Mouse (Mus musculus): ENCODE measurements around the gene Fam32a. TPM values are rescaled to one million over a fixed set of nuclear protein-coding genes. Genes with fewer than 3 reads are reported as not detected.

Gene Fam32a
- polyA plus RNA-seq, 2 experiments = 56.4 to 58.9 TPM

- DNase-seq (ENCODE audit: low spot score) = no peak
- H3K9ac ChIP-seq (ENCODE audit: low read depth, low read length, severe bottlenecking) = no peak overlapping the region
- H3K4me2 ChIP-seq (replicated peaks; ENCODE audit: low read depth, low read length, severe bottlenecking) = no peak overlapping the region
- no peaks in the 10 kb centered on the region for H3K4me1 ChIP-seq (ENCODE audit: control insufficient read depth, insufficient read depth, low read length)
- no peak for ATAC-seq (ENCODE audit: low FRiP score, low read depth)
- no peaks in the 10 kb centered on the region for H3K36me3 ChIP-seq (ENCODE audit: control insufficient read depth, insufficient read depth, low read length)
- H3K27ac ChIP-seq (replicated peaks; ENCODE audit: low read depth, low read length) = no peak overlapping the region
- no peak overlapping the region for H3K4me3 ChIP-seq (replicated peaks; ENCODE audit: low read length)
- H3K27me3 ChIP-seq (ENCODE audit: control insufficient read depth, insufficient read depth, low read length) = no peaks in the 10 kb centered on the region
- WGBS = 73% methylated on average over 4 of the region's 4 CpGs
- no peak for TF ChIP-seq POLR2A (IDR thresholded peaks at IDR 0.05; ENCODE audit: borderline replicate concordance, extremely low read depth, insufficient read depth, insufficient read length)
- H3K9me3 ChIP-seq (ENCODE audit: control insufficient read depth, low read length) = no peaks in the 10 kb centered on the region
Measured at GRCm38 (mm10) chr8:72210222-72210621, 9.3 kb upstream of the Fam32a start.

- H3K4me3 ChIP-seq (replicated peaks; ENCODE audit: low read length) = no peak overlapping the region
- no peaks in the 10 kb centered on the region for H3K9me3 ChIP-seq (ENCODE audit: control insufficient read depth, low read length)
- H3K9ac ChIP-seq (ENCODE audit: low read depth, low read length, severe bottlenecking) = no peak overlapping the region
- H3K27ac ChIP-seq (replicated peaks; ENCODE audit: low read depth, low read length) = no peak overlapping the region
- H3K27me3 ChIP-seq (ENCODE audit: control insufficient read depth, insufficient read depth, low read length) = no peaks in the 10 kb centered on the region
- DNase-seq (ENCODE audit: low spot score) (no peak), ATAC-seq (ENCODE audit: low FRiP score, low read depth) (no peak)
- H3K4me2 ChIP-seq (replicated peaks; ENCODE audit: low read depth, low read length, severe bottlenecking) = no peak overlapping the region
- WGBS = 47% methylated on average over 2 of the region's 2 CpGs
- H3K36me3 ChIP-seq (ENCODE audit: control insufficient read depth, insufficient read depth, low read length) = no peaks in the 10 kb centered on the region
- TF ChIP-seq POLR2A (IDR thresholded peaks at IDR 0.05; ENCODE audit: borderline replicate concordance, extremely low read depth, insufficient read depth, insufficient read length) = no peak
- no peaks in the 10 kb centered on the region for H3K4me1 ChIP-seq (ENCODE audit: control insufficient read depth, insufficient read depth, low read length)
Measured at GRCm38 (mm10) chr8:72210710-72211109, 8.8 kb upstream of the Fam32a start.

GRCm38 (mm10) chr8:72211846-72212245 lies 7.7 kb upstream of the Fam32a start:
- no peaks in the 10 kb centered on the region for H3K36me3 ChIP-seq (ENCODE audit: control insufficient read depth, insufficient read depth, low read length)
- H3K9me3 ChIP-seq (ENCODE audit: control insufficient read depth, low read length) = no peaks in the 10 kb centered on the region
- no peaks in the 10 kb centered on the region for H3K4me1 ChIP-seq (ENCODE audit: control insufficient read depth, insufficient read depth, low read length)
- no peak for DNase-seq (ENCODE audit: low spot score)
- no peak for TF ChIP-seq POLR2A (IDR thresholded peaks at IDR 0.05; ENCODE audit: borderline replicate concordance, extremely low read depth, insufficient read depth, insufficient read length)
- H3K9ac ChIP-seq (ENCODE audit: low read depth, low read length, severe bottlenecking) = no peak overlapping the region
- no peak overlapping the region for H3K27ac ChIP-seq (replicated peaks; ENCODE audit: low read depth, low read length)
- WGBS = 81% methylated on average over 1 of the region's 1 CpGs
- H3K4me3 ChIP-seq (replicated peaks; ENCODE audit: low read length) = no peak overlapping the region
- no peak for ATAC-seq (ENCODE audit: low FRiP score, low read depth)
- H3K27me3 ChIP-seq (ENCODE audit: control insufficient read depth, insufficient read depth, low read length) = no peaks in the 10 kb centered on the region
- no peak overlapping the region for H3K4me2 ChIP-seq (replicated peaks; ENCODE audit: low read depth, low read length, severe bottlenecking)

- Histone ChIP-seq H3K27ac (replicated peaks; ENCODE audit: low read depth, low read length) (no peak within 1 kb of the TSS), H3K9me3 (ENCODE audit: control insufficient read depth, low read length) (no peaks in the 10 kb centered on the region), H3K4me2 (replicated peaks; ENCODE audit: low read depth, low read length, severe bottlenecking) (no peak within 1 kb of the TSS), H3K27me3 (ENCODE audit: control insufficient read depth, insufficient read depth, low read length) (no peaks in the 10 kb centered on the region), H3K4me3 (replicated peaks; ENCODE audit: low read length) (no peak within 1 kb of the TSS), H3K9ac (ENCODE audit: low read depth, low read length, severe bottlenecking) (no peak within 1 kb of the TSS), H3K36me3 (ENCODE audit: control insufficient read depth, insufficient read depth, low read length) (no peaks in the 10 kb centered on the region), H3K4me1 (ENCODE audit: control insufficient read depth, insufficient read depth, low read length) (no peaks in the 10 kb centered on the region)
- ATAC-seq (ENCODE audit: low FRiP score, low read depth) = no peak
- WGBS = 48% methylated on average over 4 of the region's 4 CpGs
- no peak for DNase-seq (ENCODE audit: low spot score)
- no peak for TF ChIP-seq POLR2A (IDR thresholded peaks at IDR 0.05; ENCODE audit: borderline replicate concordance, extremely low read depth, insufficient read depth, insufficient read length)
Measured at GRCm38 (mm10) chr8:72212751-72213150, 6.8 kb upstream of the Fam32a start, which contains the start of gene Cib3. Cib3 (minus strand) TSS chr8:72212837.

GRCm38 (mm10) chr8:72213536-72213935 lies 6.0 kb upstream of the Fam32a start, which contains the start of gene Gm11034:
Gm11034 (minus strand) TSS chr8:72213636.
- no peak within 1 kb of the TSS for H3K4me3 ChIP-seq (replicated peaks; ENCODE audit: low read length)
- no peak within 1 kb of the TSS for H3K4me2 ChIP-seq (replicated peaks; ENCODE audit: low read depth, low read length, severe bottlenecking)
- TF ChIP-seq POLR2A (IDR thresholded peaks at IDR 0.05; ENCODE audit: borderline replicate concordance, extremely low read depth, insufficient read depth, insufficient read length) = no peak
- no peak within 1 kb of the TSS for H3K27ac ChIP-seq (replicated peaks; ENCODE audit: low read depth, low read length)
- no peaks in the 10 kb centered on the region for H3K36me3 ChIP-seq (ENCODE audit: control insufficient read depth, insufficient read depth, low read length)
- ATAC-seq (ENCODE audit: low FRiP score, low read depth) (no peak), DNase-seq (ENCODE audit: low spot score) (no peak)
- no peaks in the 10 kb centered on the region for H3K4me1 ChIP-seq (ENCODE audit: control insufficient read depth, insufficient read depth, low read length)
- WGBS = 71% methylated on average over 4 of the region's 4 CpGs
- H3K9ac ChIP-seq (ENCODE audit: low read depth, low read length, severe bottlenecking) = no peak within 1 kb of the TSS
- no peaks in the 10 kb centered on the region for H3K27me3 ChIP-seq (ENCODE audit: control insufficient read depth, insufficient read depth, low read length)
- no peaks in the 10 kb centered on the region for H3K9me3 ChIP-seq (ENCODE audit: control insufficient read depth, low read length)

GRCm38 (mm10) chr8:72215060-72215459 lies 4.5 kb upstream of the Fam32a start:
- H3K27ac ChIP-seq (replicated peaks; ENCODE audit: low read depth, low read length) = no peak overlapping the region
- no peaks in the 10 kb centered on the region for H3K27me3 ChIP-seq (ENCODE audit: control insufficient read depth, insufficient read depth, low read length)
- ATAC-seq (ENCODE audit: low FRiP score, low read depth) (no peak), DNase-seq (ENCODE audit: low spot score) (no peak)
- WGBS = 40% methylated on average over 2 of the region's 2 CpGs
- no peaks in the 10 kb centered on the region for H3K9me3 ChIP-seq (ENCODE audit: control insufficient read depth, low read length)
- H3K9ac ChIP-seq (ENCODE audit: low read depth, low read length, severe bottlenecking) = no peak overlapping the region
- H3K36me3 ChIP-seq (ENCODE audit: control insufficient read depth, insufficient read depth, low read length) = no peaks in the 10 kb centered on the region
- TF ChIP-seq POLR2A (IDR thresholded peaks at IDR 0.05; ENCODE audit: borderline replicate concordance, extremely low read depth, insufficient read depth, insufficient read length) = no peak
- H3K4me3 ChIP-seq (replicated peaks; ENCODE audit: low read length) = no peak overlapping the region
- H3K4me1 ChIP-seq (ENCODE audit: control insufficient read depth, insufficient read depth, low read length) = no peaks in the 10 kb centered on the region
- H3K4me2 ChIP-seq (replicated peaks; ENCODE audit: low read depth, low read length, severe bottlenecking) = no peak overlapping the region

Data from limb, embryonic 14.5 days (tissue).